Mouse (Mus musculus) stomach, embryonic 16.5 days (tissue): ENCODE results near the gene Patj. TPM values are rescaled to one million over a fixed set of nuclear protein-coding genes. Genes with fewer than 3 reads are reported as not detected.

Experiments
- ATAC-seq: fragments of 200-750 bp; cut with Nextera tagmentation; 2 replicates; pipeline ENCODE4 v1.8.0; 2017; ENCODE audit warnings: moderate number of reproducible peaks, moderate TSS enrichment; ENCODE audit not compliant: insufficient read depth, low FRiP score
- H3K27ac ChIP-seq: fragments of 300-500 bp; sonication (generic); 2 replicates; pipeline ENCODE4 v1.5.1; 2014; ENCODE audit warnings: low read length
- H3K27me3 ChIP-seq: fragments of 300-500 bp; sonication (generic); 2 replicates; pipeline ENCODE4 v1.6.1; 2014; ENCODE audit warnings: low read length, control low read depth, mixed read lengths; ENCODE audit not compliant: control insufficient read depth, insufficient read depth
- H3K36me3 ChIP-seq: fragments of 300-500 bp; sonication (generic); 2 replicates; pipeline ENCODE4 v1.6.1; 2014; ENCODE audit warnings: low read length; ENCODE audit not compliant: control insufficient read depth, insufficient read depth
- H3K4me1 ChIP-seq: fragments of 300-500 bp; sonication (generic); 2 replicates; pipeline ENCODE4 v1.6.1; 2014; ENCODE audit warnings: low read length, control low read depth, mixed read lengths; ENCODE audit not compliant: control insufficient read depth, insufficient read depth
- H3K4me2 ChIP-seq: fragments of 300-500 bp; sonication (generic); 2 replicates; pipeline ENCODE4 v1.6.1; 2014; ENCODE audit warnings: low read depth, low read length, mixed read lengths
- H3K4me3 ChIP-seq: fragments of 300-500 bp; sonication (generic); replicated peaks from 2 replicates; pipeline ENCODE4 v1.5.1; 2014; ENCODE audit warnings: mild to moderate bottlenecking, low read length
- H3K9ac ChIP-seq: fragments of 300-500 bp; sonication (generic); 2 replicates; pipeline ENCODE4 v1.6.1; 2014; ENCODE audit warnings: low read length
- H3K9me3 ChIP-seq: fragments of 300-500 bp; sonication (generic); replicated peaks from 2 replicates; pipeline ENCODE4 v1.6.1; 2016; ENCODE audit warnings: low read length, control low read depth; ENCODE audit not compliant: control insufficient read depth
- WGBS: fragments of 180-500 bp; shearing (Covaris S2); extraction: QIAGEN DNeasy Blood & Tissue Kit; methylation state at CpG from one replicate; pipeline ENCODE4 v1.1.7; 2014; 5-methylcytosine and 5-hydroxymethylcytosine counted together
- microRNA-seq: library from miRNA; unstranded; fragments of <30 nt; microRNA quantifications from one replicate; pipeline ENCODE4, GENCODE M21; 2016
- polyA plus RNA-seq: library from polyadenylated mRNA; unstranded; fragments of >200 nt; fragmentation: Nextera tagmentation; extraction: Ambion mirVana; gene quantifications from 2 replicates; pipeline ENCODE4 v1.2.1, GENCODE M21; 2015

Patj gene
- polyA plus RNA-seq, 1 experiment from 2014 or later, result 19.0 TPM

GRCm38 (mm10) chr4:98754456-98754855 is 358.9 kb downstream of the Patj start:
- Histone ChIP-seq H3K4me1 (peaks cover 16% of the 10 kb centered on the region), H3K27ac (no peak overlapping the region), H3K9ac (no peak overlapping the region), H3K4me3 (no peak overlapping the region), H3K36me3 (no peaks in the 10 kb centered on the region), H3K9me3 (no peaks in the 10 kb centered on the region), H3K27me3 (no peaks in the 10 kb centered on the region), H3K4me2 (no peak overlapping the region)
- ATAC-seq, result no peak
- WGBS, result 71% methylated on average over 4 of the region's 4 CpGs

DNA sequence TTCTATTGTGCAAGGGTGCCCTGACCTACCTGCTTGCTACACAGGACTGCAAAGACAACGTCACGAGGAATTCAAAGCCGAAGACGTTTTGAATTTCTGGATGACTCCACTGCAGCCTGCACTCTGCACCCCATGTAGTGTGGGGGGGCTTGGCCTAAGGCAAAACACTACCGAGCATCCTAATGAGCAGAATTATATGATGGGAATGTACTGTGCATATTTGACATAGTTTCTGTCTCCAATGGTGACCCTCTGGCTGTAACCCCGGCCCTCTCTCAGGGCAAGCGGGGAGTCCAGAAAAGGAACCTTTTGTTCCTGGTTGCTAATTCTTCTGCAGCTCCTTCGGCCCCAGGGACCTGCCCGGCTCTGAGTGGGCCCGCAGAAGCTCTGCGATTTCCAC is 360.6 kb downstream of the Patj start:
- peaks cover 18% of the 10 kb centered on the region for H3K4me1 ChIP-seq
- no peak overlapping the region for H3K4me3 ChIP-seq
- WGBS, result 69% methylated on average over 11 of the region's 11 CpGs
- no peak overlapping the region for H3K4me2 ChIP-seq
- H3K36me3 ChIP-seq, result no peaks in the 10 kb centered on the region
- ATAC-seq, result no peak
- H3K9ac ChIP-seq, result no peak overlapping the region
- H3K9me3 ChIP-seq, result no peaks in the 10 kb centered on the region
- no peaks in the 10 kb centered on the region for H3K27me3 ChIP-seq
- H3K27ac ChIP-seq, result no peak overlapping the region

- no peak overlapping the region for H3K4me2 ChIP-seq
- no peak overlapping the region for H3K9ac ChIP-seq
- H3K9me3 ChIP-seq, result no peaks in the 10 kb centered on the region
- no peak overlapping the region for H3K4me3 ChIP-seq
- H3K27me3 ChIP-seq, result no peaks in the 10 kb centered on the region
- no peaks in the 10 kb centered on the region for H3K36me3 ChIP-seq
- 22% methylated on average over 4 of the region's 4 CpGs for WGBS
- ATAC-seq, result peak; percentile 86
- peak overlapping the region; percentile 75 for H3K27ac ChIP-seq
- peaks cover 22% of the 10 kb centered on the region for H3K4me1 ChIP-seq
Measured at GRCm38 (mm10) chr4:98758012-98758821, 362.6 kb downstream of the Patj start.

DNA sequence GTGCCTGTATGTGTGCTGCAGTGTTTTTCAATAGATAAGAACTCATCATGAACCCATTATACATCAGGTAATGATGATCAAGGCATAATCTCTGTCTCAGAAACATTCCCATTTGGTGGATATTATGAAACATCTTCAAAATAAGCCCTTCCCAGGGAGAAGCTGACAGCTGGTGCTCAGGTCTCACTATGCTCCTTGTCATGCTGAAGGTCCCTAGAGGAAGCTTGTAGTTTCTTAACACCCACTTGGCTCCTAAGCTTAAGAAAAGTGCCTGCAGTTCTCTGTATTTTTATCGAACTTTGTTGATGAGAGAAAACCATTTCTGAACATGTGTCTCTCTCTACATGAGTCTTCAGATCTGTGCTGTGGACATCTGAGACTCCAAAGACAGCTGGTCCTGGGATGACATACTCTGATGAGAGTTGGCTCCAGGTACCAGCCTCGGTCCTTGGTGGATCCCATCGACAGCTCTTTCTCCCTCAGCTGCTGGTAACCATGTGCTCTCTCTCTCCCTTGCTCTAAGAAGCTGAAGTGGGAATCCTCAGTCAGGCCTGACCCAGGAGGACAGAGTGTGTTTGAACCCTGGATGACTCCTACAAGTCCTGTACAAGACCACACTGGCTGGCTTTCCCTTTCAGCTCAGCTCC is 363.4 kb downstream of the Patj start:
- H3K27me3 ChIP-seq, result no peaks in the 10 kb centered on the region
- no peaks in the 10 kb centered on the region for H3K36me3 ChIP-seq
- no peak overlapping the region for H3K4me2 ChIP-seq
- H3K27ac ChIP-seq, result peak overlapping the region; percentile 75
- no peak overlapping the region for H3K9ac ChIP-seq
- no peaks in the 10 kb centered on the region for H3K9me3 ChIP-seq
- H3K4me3 ChIP-seq, result no peak overlapping the region
- peaks cover 22% of the 10 kb centered on the region for H3K4me1 ChIP-seq
- 54% methylated on average over 3 of the region's 3 CpGs for WGBS
- ATAC-seq, result no peak

DNA sequence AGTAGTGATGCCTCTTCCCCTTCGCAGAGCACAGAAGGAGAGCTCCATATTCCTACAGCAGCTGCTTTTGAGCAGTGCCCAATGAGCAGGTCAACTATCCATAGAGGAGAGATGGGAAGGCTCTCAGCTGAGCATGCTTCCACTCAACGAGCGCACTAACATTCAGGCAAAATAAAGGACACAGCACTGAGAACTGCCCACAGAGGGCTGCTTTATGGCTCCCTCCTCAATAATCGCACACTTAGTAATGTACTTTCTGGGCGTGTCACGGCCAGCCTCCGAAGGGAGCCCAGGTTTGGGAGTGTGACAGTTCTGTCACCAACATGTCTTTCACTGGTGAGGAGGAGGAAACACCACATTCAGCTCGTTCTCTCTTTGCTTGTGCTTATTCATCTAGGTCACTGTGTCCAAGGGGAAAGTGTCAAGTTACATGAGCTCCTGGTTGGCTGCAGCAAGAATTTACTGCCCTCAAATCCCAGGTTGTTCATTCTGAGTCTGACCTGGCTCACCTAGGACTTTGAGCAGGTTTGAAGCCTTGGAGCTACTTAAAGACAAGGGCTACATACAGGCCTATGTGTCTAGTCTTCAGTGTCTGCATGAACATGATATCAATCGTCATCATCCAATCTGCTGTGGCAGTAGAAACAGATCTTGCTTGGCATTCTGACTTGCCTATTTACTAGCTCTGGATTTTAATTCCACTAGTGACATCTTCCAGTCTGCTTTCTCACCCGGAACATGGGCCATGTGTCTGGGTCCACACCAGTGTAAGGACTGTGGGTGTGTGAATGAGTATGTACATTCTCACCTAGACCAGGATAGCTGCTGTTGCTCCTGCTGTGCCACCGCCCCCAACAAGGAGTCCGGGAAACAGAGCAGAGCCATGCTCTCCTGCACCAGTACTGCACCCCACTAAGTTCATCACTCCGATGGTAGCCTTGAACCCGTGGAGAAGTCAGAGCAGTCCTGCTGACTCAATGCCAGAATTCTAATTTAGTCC is 371.8 kb downstream of the Patj start:
- Histone ChIP-seq H3K27ac (no peak overlapping the region), H3K27me3 (no peaks in the 10 kb centered on the region), H3K36me3 (0 out of 2 replicates have a peak, but pooled peaks cover 3% of the 10 kb centered on the region), H3K4me1 (no peaks in the 10 kb centered on the region), H3K4me3 (no peak overlapping the region), H3K4me2 (no peak overlapping the region), H3K9ac (no peak overlapping the region), H3K9me3 (no peaks in the 10 kb centered on the region)
- WGBS, result 71% methylated on average over 14 of the region's 14 CpGs
- ATAC-seq, result no peak; the same call in 1 of the 2 replicates

Small RNA genes lying within 50 kb of the gene (microRNA-seq; reads per million reads assigned to microRNA genes)
- gene Gm22625 (not detected), gene Gm26154 (not detected)

Other genes starting within 250 kb of the Patj start
- gene Tm2d1, start 12.5 kb upstream of the Patj start, polyA plus RNA-seq, result 78.5 and 90.3 TPM in 2 replicates